Mouse (Mus musculus): ENCODE measurements around the gene H6pd.
"Not testable (repeated sequence)": the region's sequence is repeated elsewhere in the genome, so short reads cannot be mapped to it uniquely, and the experiment has no call there.

The H6pd gene

DNA sequence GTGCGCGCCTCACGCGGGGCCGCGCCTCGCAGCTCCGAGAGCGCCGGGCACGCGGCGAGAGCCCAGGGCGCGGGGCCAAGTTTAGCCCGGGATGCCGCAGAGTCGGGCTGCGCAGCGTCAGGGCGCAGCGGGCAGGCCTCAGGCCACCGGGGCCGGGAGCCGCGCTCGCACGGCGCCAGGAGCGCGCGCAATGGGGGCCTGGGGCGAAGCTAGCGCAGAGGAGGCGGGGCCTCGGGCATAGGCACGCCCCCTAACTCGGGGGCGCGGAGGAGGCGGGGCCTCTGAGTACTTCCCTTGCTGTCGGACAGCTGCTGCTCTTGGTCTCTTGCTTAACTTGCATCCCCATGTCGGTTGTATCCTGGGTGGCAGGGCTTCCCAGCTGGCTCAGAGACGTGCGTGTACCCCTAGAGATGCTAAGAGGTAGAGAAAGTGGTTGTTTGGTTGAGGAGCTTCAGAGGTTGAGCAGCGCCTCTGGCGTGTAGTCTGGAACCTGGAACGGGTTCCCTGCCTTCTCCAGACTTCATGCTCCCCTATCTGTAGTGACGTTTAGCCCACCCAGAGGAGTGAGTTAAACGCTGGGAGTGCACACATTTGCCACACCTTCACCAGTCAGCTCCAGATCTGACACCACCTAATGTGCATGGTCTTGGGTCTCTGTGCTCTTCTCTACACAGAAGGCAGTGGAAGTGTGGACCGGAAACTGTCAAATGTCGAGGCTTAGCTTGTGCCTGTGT is at the start of gene H6pd:
H6pd (minus strand) TSS at position 171 of the 734 bp plus-strand sequence.
- ATAC-seq (ENCODE audit: insufficient number of reproducible peaks, low FRiP score, low TSS enrichment): peak; percentile 67

- ATAC-seq (ENCODE audit: insufficient number of reproducible peaks, low FRiP score, low TSS enrichment): no peak
Measured at GRCm38 (mm10) chr4:150057722-150058121, 48.9 kb upstream of the H6pd start.

DNA sequence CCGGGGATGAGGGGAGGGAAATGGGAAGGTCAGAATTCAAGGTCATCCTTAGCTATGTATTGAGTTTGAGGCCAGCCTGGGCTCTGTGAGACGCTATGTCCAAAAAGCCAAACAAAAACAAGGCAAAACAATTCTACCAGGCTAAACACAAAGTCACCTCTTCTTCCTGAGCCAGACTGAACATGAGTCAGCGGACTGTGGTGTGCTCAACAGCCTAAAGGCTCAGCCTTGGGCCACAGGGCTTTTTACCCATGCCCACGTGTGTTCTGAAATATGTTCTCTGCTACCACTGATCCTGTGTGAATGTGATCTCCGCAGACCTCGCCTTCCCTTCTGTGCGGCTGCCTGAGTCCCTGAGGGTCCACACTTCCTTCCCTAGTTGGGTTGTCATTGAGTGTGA is 47.3 kb upstream of the H6pd start:
- ATAC-seq (ENCODE audit: insufficient number of reproducible peaks, low FRiP score, low TSS enrichment): no peak

- no peak for ATAC-seq (ENCODE audit: insufficient number of reproducible peaks, low FRiP score, low TSS enrichment)
Measured at GRCm38 (mm10) chr4:150052380-150052779, 43.6 kb upstream of the H6pd start.

DNA sequence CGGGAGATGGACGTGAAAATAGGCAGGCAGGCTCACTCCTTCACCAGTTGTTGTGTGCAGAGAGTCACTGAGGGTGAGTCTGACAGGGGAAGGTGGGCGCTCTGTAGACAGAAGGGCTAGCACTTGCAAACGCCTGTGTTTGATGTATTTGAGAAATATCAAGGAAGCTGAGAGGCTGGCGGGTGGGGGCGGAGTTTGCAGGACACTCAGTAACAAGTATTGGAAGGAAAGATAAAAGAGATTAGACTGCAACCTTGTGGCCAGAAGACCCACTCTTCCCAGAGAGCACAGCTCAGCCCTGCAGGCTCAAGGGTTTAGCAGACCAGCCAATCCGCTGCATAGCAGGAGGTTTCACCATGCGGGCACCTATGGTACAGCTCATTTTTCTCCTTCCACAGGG is 42.7 kb upstream of the H6pd start:
- ATAC-seq (ENCODE audit: insufficient number of reproducible peaks, low FRiP score, low TSS enrichment): no peak

- no peak for ATAC-seq (ENCODE audit: insufficient number of reproducible peaks, low FRiP score, low TSS enrichment)
Measured at GRCm38 (mm10) chr4:150049564-150050226, 40.9 kb upstream of the H6pd start.

DNA sequence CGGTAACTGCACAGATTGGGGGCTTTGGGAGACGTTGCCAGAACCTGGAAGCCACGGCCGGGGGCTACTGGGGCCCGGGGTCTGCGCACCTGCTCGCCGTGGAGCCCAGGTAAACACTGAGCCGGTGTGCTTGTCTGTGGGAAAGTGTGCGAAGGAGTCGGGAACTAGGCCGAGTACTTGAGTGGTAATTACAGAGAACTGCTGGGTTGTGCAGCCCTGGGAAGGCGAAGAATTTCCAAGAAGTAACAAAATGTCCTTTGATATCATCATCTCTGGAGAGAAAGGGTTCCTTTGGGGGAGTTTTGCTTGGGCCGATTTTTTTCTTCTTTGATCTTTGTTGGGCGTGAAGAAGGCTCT is 40.3 kb upstream of the H6pd start:
- no peak for ATAC-seq (ENCODE audit: insufficient number of reproducible peaks, low FRiP score, low TSS enrichment)

GRCm38 (mm10) chr4:150048478-150049156 is 39.8 kb upstream of the H6pd start:
- ATAC-seq (ENCODE audit: insufficient number of reproducible peaks, low FRiP score, low TSS enrichment): no peak

- ATAC-seq (ENCODE audit: insufficient number of reproducible peaks, low FRiP score, low TSS enrichment): no peak
Measured at GRCm38 (mm10) chr4:150048038-150048437, 39.2 kb upstream of the H6pd start.

DNA sequence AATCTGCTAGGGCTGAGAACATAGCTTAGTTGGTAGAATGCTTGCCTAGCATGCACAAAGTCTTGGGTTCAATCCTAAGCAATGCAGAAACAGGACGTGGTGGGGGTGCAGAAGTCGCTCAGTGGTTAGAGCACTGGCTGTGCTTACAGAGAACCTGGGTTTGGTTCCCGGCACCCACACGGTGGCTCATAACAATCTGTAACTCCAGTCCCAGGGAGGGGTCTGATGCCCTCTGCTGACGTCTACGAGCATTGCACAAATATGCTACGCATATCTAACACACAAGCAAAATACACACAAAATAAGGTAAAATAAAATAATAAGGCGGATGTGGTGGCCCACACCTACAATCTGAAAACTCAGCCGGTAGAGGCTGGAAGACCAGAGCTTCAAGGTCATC is 34.8 kb upstream of the H6pd start:
- no peak for ATAC-seq (ENCODE audit: insufficient number of reproducible peaks, low FRiP score, low TSS enrichment)

GRCm38 (mm10) chr4:150041346-150042110 is 32.7 kb upstream of the H6pd start:
- ATAC-seq (ENCODE audit: insufficient number of reproducible peaks, low FRiP score, low TSS enrichment): no peak

GRCm38 (mm10) chr4:150040856-150041255 is 32.0 kb upstream of the H6pd start:
- not testable (repeated sequence) for ATAC-seq (ENCODE audit: insufficient number of reproducible peaks, low FRiP score, low TSS enrichment)

DNA sequence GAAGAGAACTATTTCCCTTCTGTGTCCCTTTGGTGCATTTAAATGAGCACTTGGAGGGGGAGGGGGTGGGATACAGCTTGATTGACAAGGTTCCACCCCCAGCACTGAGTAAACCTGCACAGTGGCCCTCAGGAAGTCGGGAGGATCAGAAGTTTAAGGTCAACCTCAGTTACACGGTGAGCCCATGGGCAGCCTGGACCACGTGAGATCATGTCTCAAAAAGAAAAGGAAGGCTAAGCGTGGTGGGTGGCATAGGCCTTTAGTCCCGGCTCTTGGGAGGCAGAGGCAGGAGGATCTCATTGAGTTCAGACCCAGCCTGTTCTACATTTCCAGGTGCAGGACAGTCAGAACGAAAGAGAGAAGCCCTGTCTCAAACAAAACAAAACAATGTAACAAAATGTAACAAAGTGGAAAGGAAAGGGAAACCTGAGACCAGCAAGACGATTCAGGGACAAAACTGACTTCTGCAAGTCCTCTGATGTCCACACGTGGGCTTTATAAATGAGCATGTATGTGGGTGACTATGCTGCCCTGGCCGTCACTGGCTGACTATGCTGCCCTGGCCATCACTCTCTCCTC is 31.3 kb upstream of the H6pd start:
- ATAC-seq (ENCODE audit: insufficient number of reproducible peaks, low FRiP score, low TSS enrichment): no peak

DNA sequence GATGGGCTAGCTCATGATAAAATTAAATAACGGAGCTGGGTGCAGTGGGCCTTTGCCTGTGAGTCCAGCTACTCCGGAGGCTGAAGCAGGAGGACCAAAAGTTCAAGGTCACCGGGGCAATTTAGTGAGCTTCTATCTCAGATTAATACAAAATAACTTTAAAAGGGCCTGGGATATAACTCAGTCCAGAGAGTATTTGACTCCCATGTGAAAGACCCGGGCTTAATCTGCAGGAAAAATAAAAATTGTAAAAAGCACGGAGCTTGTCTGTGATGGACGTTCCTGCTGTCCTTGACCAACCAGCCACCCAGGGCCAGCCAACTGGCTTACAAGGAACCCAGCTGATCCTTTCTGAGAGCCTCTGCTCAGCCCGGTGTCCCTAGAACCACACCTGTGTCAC is 29.7 kb upstream of the H6pd start:
- no peak for ATAC-seq (ENCODE audit: insufficient number of reproducible peaks, low FRiP score, low TSS enrichment)

GRCm38 (mm10) chr4:150036094-150036493 is 27.3 kb upstream of the H6pd start:
- no peak for ATAC-seq (ENCODE audit: insufficient number of reproducible peaks, low FRiP score, low TSS enrichment)

DNA sequence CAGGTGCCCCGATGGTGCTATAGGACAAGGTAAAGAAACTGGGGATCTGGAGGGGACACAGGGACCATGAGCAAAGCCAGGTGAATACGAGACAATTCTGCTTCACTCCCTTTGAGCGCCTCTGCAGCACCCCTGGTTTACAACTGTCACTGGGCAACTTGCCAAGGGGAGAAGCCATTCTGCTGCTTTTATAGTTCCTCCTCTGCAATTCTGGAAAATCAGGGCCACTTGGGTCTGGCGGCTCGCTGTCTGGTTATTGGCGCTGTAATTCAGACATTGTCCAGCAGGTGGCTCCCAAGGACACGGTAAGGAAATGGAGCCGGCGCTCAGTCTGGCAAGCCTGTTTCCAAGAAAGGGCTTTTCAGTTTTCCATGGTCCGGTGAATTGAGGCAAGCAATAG is 26.5 kb upstream of the H6pd start:
- ATAC-seq (ENCODE audit: insufficient number of reproducible peaks, low FRiP score, low TSS enrichment): no peak

DNA sequence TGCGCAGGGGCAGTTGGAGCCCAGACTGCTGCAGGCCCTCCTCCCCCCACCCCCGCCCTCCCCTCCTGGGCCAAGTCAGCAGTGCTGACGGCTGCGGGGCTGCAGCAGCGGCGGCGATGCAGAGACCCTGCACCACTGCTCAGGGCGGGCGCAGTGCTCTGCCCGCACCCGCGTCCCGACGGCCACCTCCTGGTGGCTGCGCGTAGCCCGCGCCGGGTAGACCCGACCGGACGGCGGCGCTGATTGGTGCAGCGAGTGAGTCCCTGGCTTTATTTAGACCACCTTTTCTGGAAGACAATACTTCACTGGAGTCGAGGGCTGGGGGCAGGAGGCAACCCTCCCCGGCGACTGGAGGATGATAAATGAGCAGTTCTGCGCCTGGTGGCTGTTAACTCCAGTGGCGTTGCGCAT is 24.4 kb upstream of the H6pd start:
- no peak for ATAC-seq (ENCODE audit: insufficient number of reproducible peaks, low FRiP score, low TSS enrichment)

- ATAC-seq (ENCODE audit: insufficient number of reproducible peaks, low FRiP score, low TSS enrichment): peak; percentile 9; the same call in 1 of the 2 replicates
Measured at GRCm38 (mm10) chr4:150031234-150031890, 22.5 kb upstream of the H6pd start.

- peak; percentile 49 for ATAC-seq (ENCODE audit: insufficient number of reproducible peaks, low FRiP score, low TSS enrichment)
Measured at GRCm38 (mm10) chr4:150030449-150031233, 21.8 kb upstream of the H6pd start.

All from cerebellum, adult (tissue).